Mouse (Mus musculus) CH12.LX (cell line): ENCODE measurements around the gene Tmem59l. TPM values are rescaled to one million over a fixed set of nuclear protein-coding genes. Genes with fewer than 3 reads are reported as not detected.

ENCODE experiments used
- DNase-seq: peaks from one replicate; pipeline ENCODE4 v3.0.0-alpha.2; 2013; ENCODE audit errors: extremely low read depth
- H3K27ac ChIP-seq: 2 replicates; pipeline ENCODE4 v1.5.1; 2012; ENCODE audit warnings: low read depth, mild to moderate bottlenecking, control low read depth, moderate library complexity; ENCODE audit not compliant: insufficient read depth
- H3K27me3 ChIP-seq: replicated peaks from 2 replicates; pipeline ENCODE3; 2012; ENCODE audit warnings: inconsistent platforms
- H3K36me3 ChIP-seq, 2 experiments: replicated peaks in 1 of 2; 2 replicates each; pipeline versions ENCODE3 to v1.6.1; 2012; ENCODE audit warnings: inconsistent platforms in 1 of 2, low read length in 1 of 2, mild to moderate bottlenecking in 1 of 2, mixed read lengths in 1 of 2, moderate library complexity in 1 of 2; ENCODE audit not compliant: control insufficient read depth in 1 of 2, insufficient read depth in 1 of 2
- H3K4me1 ChIP-seq, 2 experiments: 2 replicates each; pipeline ENCODE4 v1.6.1; 2012; ENCODE audit warnings: inconsistent platforms in 1 of 2, moderate library complexity in 1 of 2; ENCODE audit not compliant: insufficient read depth in 2 of 2, control insufficient read depth in 1 of 2
- H3K4me2 ChIP-seq: 2 replicates; pipeline ENCODE4 v1.6.1; 2012; ENCODE audit warnings: low read depth, mild to moderate bottlenecking, control low read depth; ENCODE audit not compliant: poor library complexity, insufficient read depth, severe bottlenecking
- H3K4me3 ChIP-seq, 3 experiments: fragments of 150-350 bp in 1 of 3; sonication (generic) in 1 of 3; replicated peaks in 1 of 3; 2 replicates each; pipeline versions ENCODE3 to v1.5.1; 2011 to 2012; ENCODE audit warnings: low read depth in 2 of 3, low read length in 2 of 3, mild to moderate bottlenecking in 2 of 3, moderate library complexity in 2 of 3, control low read depth in 1 of 3, improper control_type of control experiment in 1 of 3, inconsistent platforms in 1 of 3, mixed read lengths in 1 of 3; ENCODE audit not compliant: poor library complexity in 1 of 3
- H3K79me2 ChIP-seq: replicated peaks from 2 replicates; pipeline ENCODE4 v1.6.1; 2012; ENCODE audit warnings: mild to moderate bottlenecking, moderate library complexity; ENCODE audit not compliant: control insufficient read depth, poor library complexity, insufficient read depth, severe bottlenecking; ENCODE audit errors: extremely low read depth
- H3K9ac ChIP-seq: 2 replicates; pipeline ENCODE4 v1.6.1; 2012; ENCODE audit warnings: low read depth, mild to moderate bottlenecking, control low read depth, moderate library complexity; ENCODE audit not compliant: insufficient read depth
- H3K9me3 ChIP-seq: replicated peaks from 2 replicates; pipeline ENCODE3; 2012; ENCODE audit warnings: low read length, inconsistent platforms, mixed read lengths
- BHLHE40 ChIP-seq: IDR thresholded peaks from 2 replicates; pipeline ENCODE4 v1.6.1; 2011; ENCODE audit warnings: mild to moderate bottlenecking, low read depth, low read length, improper control_type of control experiment
- CHD1 ChIP-seq: IDR thresholded peaks from 2 replicates; pipeline ENCODE4 v1.6.1; 2012; ENCODE audit warnings: low read depth, low read length, improper control_type of control experiment, inconsistent platforms
- CHD2 ChIP-seq: IDR thresholded peaks from 2 replicates; pipeline ENCODE4 v1.6.1; 2011; ENCODE audit warnings: low read length, improper control_type of control experiment
- CTCF ChIP-seq, 2 experiments: IDR thresholded peaks in 1 of 2; conservative IDR thresholded peaks in 1 of 2; 2 replicates each; pipeline ENCODE4 v1.5.1; 2011 to 2012; ENCODE audit warnings: low read depth in 2 of 2, low read length in 2 of 2, improper control_type of control experiment in 1 of 2, inconsistent platforms in 1 of 2, mild to moderate bottlenecking in 1 of 2, moderate library complexity in 1 of 2
- E2F4 ChIP-seq: IDR thresholded peaks from 2 replicates; pipeline ENCODE4 v1.6.1; 2011; ENCODE audit warnings: low read depth, low read length, improper control_type of control experiment; ENCODE audit not compliant: insufficient replicate concordance
- ELF1 ChIP-seq: IDR thresholded peaks from 2 replicates; pipeline ENCODE4 v1.6.1; 2014; ENCODE audit warnings: low read depth, mild to moderate bottlenecking, inconsistent platforms, low read length, improper control_type of control experiment
- EP300 ChIP-seq: IDR thresholded peaks from 2 replicates; pipeline ENCODE4 v1.6.1; 2011; ENCODE audit warnings: low read length, improper control_type of control experiment
- GABPA ChIP-seq: IDR thresholded peaks from 2 replicates; pipeline ENCODE4 v1.6.1; 2012; ENCODE audit warnings: low read depth, low read length, improper control_type of control experiment, inconsistent platforms; ENCODE audit not compliant: insufficient replicate concordance
- IRF4 ChIP-seq: IDR thresholded peaks from 2 replicates; pipeline ENCODE4 v1.6.1; 2014; ENCODE audit warnings: low read depth, mild to moderate bottlenecking, inconsistent platforms, low read length, improper control_type of control experiment
- JUN ChIP-seq: IDR thresholded peaks from 2 replicates; pipeline ENCODE4 v1.6.1; 2011; ENCODE audit warnings: low read depth, mild to moderate bottlenecking, low read length, improper control_type of control experiment, moderate library complexity; ENCODE audit not compliant: insufficient read depth
- JUND ChIP-seq: conservative IDR thresholded peaks from 2 replicates; pipeline ENCODE4 v1.6.1; 2011; ENCODE audit warnings: low read depth, low read length, improper control_type of control experiment
- KAT2A ChIP-seq: IDR thresholded peaks from 2 replicates; pipeline ENCODE4 v1.6.1; 2012; ENCODE audit warnings: low read length, improper control_type of control experiment, inconsistent platforms; ENCODE audit not compliant: insufficient replicate concordance
- MAX ChIP-seq: IDR thresholded peaks from 2 replicates; pipeline ENCODE4 v1.6.1; 2011; ENCODE audit warnings: low read length, improper control_type of control experiment
- MAZ ChIP-seq: IDR thresholded peaks from 2 replicates; pipeline ENCODE4 v1.6.1; 2012; ENCODE audit warnings: low read depth, mild to moderate bottlenecking, inconsistent platforms, low read length, improper control_type of control experiment, moderate library complexity
- MXI1 ChIP-seq: IDR thresholded peaks from 2 replicates; pipeline ENCODE4 v1.6.1; 2011; ENCODE audit warnings: mild to moderate bottlenecking, low read depth, low read length, improper control_type of control experiment
- MYC ChIP-seq: IDR thresholded peaks from 2 replicates; pipeline ENCODE4 v1.6.1; 2011; ENCODE audit warnings: low read depth, mild to moderate bottlenecking, improper control_type of control experiment, low read length
- NELFE ChIP-seq: IDR thresholded peaks from 2 replicates; pipeline ENCODE4 v1.6.1; 2011; ENCODE audit warnings: low read depth, low read length, improper control_type of control experiment
- NRF1 ChIP-seq: IDR thresholded peaks from 2 replicates; pipeline ENCODE4 v1.6.1; 2014; ENCODE audit warnings: low read depth, mild to moderate bottlenecking, inconsistent platforms, low read length, improper control_type of control experiment, moderate library complexity
- PAX5 ChIP-seq: IDR thresholded peaks from 2 replicates; pipeline ENCODE4 v1.6.1; 2012; ENCODE audit warnings: low read length, inconsistent platforms, mixed read lengths
- POLR2AphosphoS2 ChIP-seq: IDR thresholded peaks from 2 replicates; pipeline ENCODE4 v1.6.1; 2011; ENCODE audit warnings: low read depth, low read length, improper control_type of control experiment
- RCOR1 ChIP-seq: conservative IDR thresholded peaks from 2 replicates; pipeline ENCODE4 v1.6.1; 2012; ENCODE audit warnings: low read depth, mild to moderate bottlenecking, inconsistent platforms, low read length, improper control_type of control experiment
- SIN3A ChIP-seq: IDR thresholded peaks from 2 replicates; pipeline ENCODE4 v1.6.1; 2012; ENCODE audit warnings: low read length, improper control_type of control experiment, inconsistent platforms
- SMC3 ChIP-seq: IDR thresholded peaks from 2 replicates; pipeline ENCODE4 v1.6.1; 2011; ENCODE audit warnings: low read depth, low read length, improper control_type of control experiment
- TBP ChIP-seq: conservative IDR thresholded peaks from 2 replicates; pipeline ENCODE4 v1.6.1; 2011; ENCODE audit warnings: low read depth, low read length, improper control_type of control experiment
- TCF12 ChIP-seq: IDR thresholded peaks from 2 replicates; pipeline ENCODE4 v1.6.1; 2014; ENCODE audit warnings: low read depth, mild to moderate bottlenecking, inconsistent platforms, low read length, improper control_type of control experiment
- UBTF ChIP-seq: IDR thresholded peaks from 2 replicates; pipeline ENCODE4 v1.6.1; 2012; ENCODE audit warnings: low read depth, mild to moderate bottlenecking, inconsistent platforms, low read length, improper control_type of control experiment, moderate library complexity
- USF1 ChIP-seq: IDR thresholded peaks from 2 replicates; pipeline ENCODE4 v1.6.1; 2014; ENCODE audit warnings: low read depth, mild to moderate bottlenecking, inconsistent platforms, low read length, improper control_type of control experiment
- USF2 ChIP-seq: conservative IDR thresholded peaks from 2 replicates; pipeline ENCODE4 v1.6.1; 2011; ENCODE audit warnings: low read depth, low read length, improper control_type of control experiment
- dilution Hi-C: fragments of 300-500 bp; cut with MboI; formaldehyde crosslinking; loops from 2 replicates; pipeline ENCODE4 v1.14.3; 2020; ENCODE audit warnings: low sequenced_read_pairs; ENCODE audit not compliant: extremely low pct_unique_long_range_greater_than_20kb, extremely low pct_ligation_motif_present
- in situ Hi-C: fragments of 300-500 bp; cut with MboI; formaldehyde crosslinking; loops from 3 replicates; pipeline ENCODE4 v1.14.3; 2019; ENCODE audit warnings: low sequenced_read_pairs, low pct_ligation_motif_present, low pct_unique_long_range_greater_than_20kb, mixed read lengths
- polyA plus RNA-seq: library from polyadenylated mRNA; unstranded; fragments of >175 nt; gene quantifications from 2 replicates; pipeline ENCODE4 v1.2.1, GENCODE M21; 2012; ENCODE audit warnings: low read depth; ENCODE audit not compliant: insufficient read length
- total RNA-seq, 2 experiments: library from RNA; depleted of rRNA; stranded (reverse); fragments of 300-350 nt in 1 of 2; fragments of >200 nt in 1 of 2; gene quantifications; 2 replicates each; pipeline ENCODE4 v1.2.3; 2012 to 2014

Gene Tmem59l
- total and polyA plus RNA-seq, 3 experiments, result not detected

DNA sequence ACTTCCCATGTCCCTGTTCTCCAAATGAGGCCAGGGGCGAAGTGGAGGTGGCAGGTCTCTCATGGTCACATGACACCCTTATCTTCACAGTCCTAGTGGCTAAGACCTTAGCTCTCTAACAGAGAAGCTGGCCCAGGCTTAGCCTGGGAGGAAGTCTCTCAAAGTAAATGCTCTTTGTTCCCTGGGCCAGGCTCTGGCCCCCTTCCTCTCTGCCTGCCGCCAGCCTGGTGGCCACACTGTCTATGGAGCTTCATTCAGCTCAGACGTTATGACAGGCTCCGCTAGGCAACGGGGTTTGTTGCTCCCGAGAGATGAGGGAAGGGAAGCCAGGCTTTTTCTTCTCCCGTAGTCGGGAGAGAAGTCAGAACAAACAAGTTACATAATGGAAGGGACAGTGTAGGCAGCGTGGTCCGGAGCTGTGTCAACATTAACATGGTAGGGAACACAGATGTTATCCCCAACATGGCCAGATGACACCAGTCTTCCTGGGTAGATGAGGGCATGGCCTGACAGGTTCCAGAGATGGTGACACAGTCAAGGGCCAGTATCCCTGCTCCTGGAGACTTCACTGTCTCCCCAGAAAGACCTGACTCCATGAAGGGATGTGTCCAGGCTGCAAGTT, 17.8 kb downstream of the Tmem59l start:
- dilution Hi-C loops, result no loop called here
- in situ Hi-C loops, result no loop called here
- Histone ChIP-seq H3K79me2 (no peaks in the 10 kb centered on the region), H3K36me3 (peaks cover 9 to 87% of the 10 kb centered on the region in 2 experiments), H3K4me2 (no peak overlapping the region), H3K4me1 (no peaks in the 10 kb centered on the region), H3K9me3 (no peaks in the 10 kb centered on the region), H3K27ac (no peak overlapping the region), H3K4me3 (no peak overlapping the region), H3K9ac (no peak overlapping the region), H3K27me3 (no peaks in the 10 kb centered on the region)
- TF ChIP-seq USF1 (no peak), NELFE (no peak), RCOR1 (no peak), PAX5 (no peak), SIN3A (no peak), MYC (no peak), CTCF (conservative IDR thresholded peaks at IDR 0.05 in 1 of 2, IDR thresholded peaks at IDR 0.05 in 1 of 2; ENCODE audit: low read depth in 2 of 2, low read length in 2 of 2) (no peak), GABPA (no peak), TCF12 (no peak), MXI1 (no peak), CHD2 (no peak), TBP (no peak), CHD1 (no peak)
- DNase-seq, result no peak

- Histone ChIP-seq H3K27ac (no peak overlapping the region), H3K36me3 (peaks cover 9 to 91% of the 10 kb centered on the region in 2 experiments), H3K4me1 (no peaks in the 10 kb centered on the region), H3K9ac (no peak overlapping the region), H3K9me3 (no peaks in the 10 kb centered on the region), H3K79me2 (no peaks in the 10 kb centered on the region), H3K27me3 (no peaks in the 10 kb centered on the region), H3K4me3 (no peak overlapping the region), H3K4me2 (no peak overlapping the region)
- in situ Hi-C loops (no loop called here), dilution Hi-C loops (no loop called here)
- TF ChIP-seq EP300 (no peak), IRF4 (no peak), JUN (no peak), E2F4 (no peak), ELF1 (no peak), TBP (no peak), SMC3 (no peak), BHLHE40 (no peak), GABPA (no peak), MAX (no peak), MAZ (no peak), SIN3A (no peak), MYC (no peak), JUND (no peak), KAT2A (no peak), UBTF (no peak), USF2 (no peak), NRF1 (no peak), NELFE (no peak), POLR2AphosphoS2 (no peak)
- DNase-seq, result no peak
Observed at GRCm38 (mm10) chr8:70468733-70469132, 18.4 kb downstream of the Tmem59l start.
